In genomic region chr4:42999451-43000140, GRCm38 (mm10) we compare ENCODE assay signal across 9 mouse cellular contexts. TPM values are rescaled to one million over a fixed set of nuclear protein-coding genes. Genes with fewer than 3 reads are reported as not detected.
DNase-seq lines count a peak whose midpoint lies in the region; ATAC-seq and TF ChIP-seq lines count a peak whose summit lies in the region.
"Had no signal": no experiment of that assay in that cellular context is flagged by ENCODE, and none has a peak within 500 bp of the region (broad histone marks: within the 10 kb centered on the region; RNA-seq: fewer than 3 reads in every experiment).

No protein-coding gene starts in this region.

- H3K4me2 ChIP-seq in heart, embryonic 14.5 days (ENCODE audit: low read length) = peak overlapping the region; percentile 74
- peak overlapping the region; percentile 87 for H3K4me2 ChIP-seq in liver, embryonic 14.5 days (ENCODE audit: low read depth)
- H3K4me2 ChIP-seq in stomach, embryonic 15.5 days = peak overlapping the region; percentile 60

- peak overlapping the region; percentile 89 for H3K9ac ChIP-seq in heart, embryonic 14.5 days (ENCODE audit: low read length)
- peak overlapping the region; percentile 99 for H3K9ac ChIP-seq in liver, embryonic 14.5 days (replicated peaks)
- peak overlapping the region; percentile 97 for H3K9ac ChIP-seq in stomach, embryonic 15.5 days

- H3K27me3 ChIP-seq in heart, embryonic 14.5 days (ENCODE audit: control insufficient read depth, insufficient read depth, low read length) = no peaks in the 10 kb centered on the region
- H3K27me3 ChIP-seq in liver, embryonic 14.5 days (ENCODE audit: control insufficient read depth, insufficient read depth, low read length) = no peaks in the 10 kb centered on the region
- no peaks in the 10 kb centered on the region for H3K27me3 ChIP-seq in stomach, embryonic 15.5 days (replicated peaks)

- no peak for TF ChIP-seq EP300 in liver, embryonic 14.5 days (IDR thresholded peaks at IDR 0.05; ENCODE audit: low read depth)

- peak overlapping the region; percentile 90 for H3K27ac ChIP-seq in brown adipose tissue, adult 24 weeks (replicated peaks; ENCODE audit: low read depth, low read length)
- peak overlapping the region; percentile 97 for H3K27ac ChIP-seq in heart, embryonic 14.5 days (replicated peaks in 1 of 2; ENCODE audit: control insufficient read depth in 1 of 2, insufficient read depth in 1 of 2, low read depth in 2 of 2, low read length in 2 of 2)
- peak overlapping the region; percentile 97 for H3K27ac ChIP-seq in liver, embryonic 14.5 days
- H3K27ac ChIP-seq in stomach, embryonic 15.5 days = peak overlapping the region; percentile 99

- WGBS in heart, embryonic 14.5 days = under 1% methylated on average over 51 of the region's 51 CpGs
- under 1% methylated on average over 43 of the region's 51 CpGs for WGBS in liver, embryonic 14.5 days (ENCODE audit: insufficient replicate concordance)
- WGBS in stomach, embryonic 15.5 days = under 1% methylated on average over 51 of the region's 51 CpGs

- TF ChIP-seq CTCF in liver, embryonic 14.5 days (IDR thresholded peaks at IDR 0.05; ENCODE audit: low read depth) = peak; percentile 33

- peaks cover 25% of the 10 kb centered on the region for H3K36me3 ChIP-seq in heart, embryonic 14.5 days (ENCODE audit: control insufficient read depth, insufficient read depth, low read length)
- peaks cover 27% of the 10 kb centered on the region for H3K36me3 ChIP-seq in liver, embryonic 14.5 days (replicated peaks; ENCODE audit: control insufficient read depth, insufficient read depth, low read depth)
- H3K36me3 ChIP-seq in stomach, embryonic 15.5 days = peaks cover 6% of the 10 kb centered on the region; the same call in 1 of the 2 replicates

- peak overlapping the region; percentile 93 for H3K4me3 ChIP-seq in brown adipose tissue, adult 24 weeks (ENCODE audit: insufficient read depth, low read depth, low read length)
- peak overlapping the region; percentile 66 to 90 for H3K4me3 ChIP-seq in heart, embryonic 14.5 days (ENCODE audit: control insufficient read depth in 1 of 2, insufficient read depth in 1 of 2, low read depth in 1 of 2, low read length in 2 of 2)
- peak overlapping the region; percentile 93 to 100 for H3K4me3 ChIP-seq in liver, embryonic 14.5 days (ENCODE audit: insufficient read depth in 1 of 2, low read depth in 2 of 2, low read length in 2 of 2)
- H3K4me3 ChIP-seq in stomach, embryonic 15.5 days (replicated peaks) = peak overlapping the region; percentile 67

- H3K9me3 ChIP-seq in heart, embryonic 14.5 days (ENCODE audit: control insufficient read depth, low read length) = no peaks in the 10 kb centered on the region
- H3K9me3 ChIP-seq in liver, embryonic 14.5 days (ENCODE audit: control insufficient read depth, low read length) = no peaks in the 10 kb centered on the region
- no peaks in the 10 kb centered on the region for H3K9me3 ChIP-seq in stomach, embryonic 15.5 days

- H3K4me1 ChIP-seq in brown adipose tissue, adult 24 weeks (ENCODE audit: control insufficient read depth, insufficient read depth, insufficient read length, low read length) = peaks cover 10% of the 10 kb centered on the region
- peaks cover 4 to 19% of the 10 kb centered on the region in 2 experiments for H3K4me1 ChIP-seq in heart, embryonic 14.5 days (ENCODE audit: control insufficient read depth in 2 of 2, insufficient read depth in 2 of 2, low read length in 2 of 2)
- H3K4me1 ChIP-seq in liver, embryonic 14.5 days (replicated peaks; ENCODE audit: control insufficient read depth in 2 of 2, insufficient read depth in 2 of 2, low read length in 1 of 2) = peaks cover 14 to 22% of the 10 kb centered on the region in 2 experiments
- H3K4me1 ChIP-seq in stomach, embryonic 15.5 days = peaks cover 9% of the 10 kb centered on the region

- DNase-seq in fibroblast of lung, adult 2 months (ENCODE audit: low read depth) = peak; percentile 53
- DNase-seq in kidney, postnatal 14 days = peak; percentile 87
- peak; percentile 56 to 70 (median 61) for DNase-seq in liver, embryonic 14.5 days (ENCODE audit: low read depth in 3 of 3, low spot score in 3 of 3)
- DNase-seq in neural tube, embryonic 10.5 days (ENCODE audit: extremely low spot score, low spot score) = peak; percentile 88

- ATAC-seq in CD4-positive, CD25-positive, alpha-beta regulatory T cell, adult 4 months = peak; percentile 26
- ATAC-seq in heart, embryonic 14.5 days (ENCODE audit: insufficient number of reproducible peaks, insufficient read depth, low FRiP score, low read depth) = peak; percentile 84
- peak; percentile 68 for ATAC-seq in liver, embryonic 14.5 days (ENCODE audit: insufficient read depth)
- peak; percentile 70 for ATAC-seq in stomach, embryonic 15.5 days (ENCODE audit: insufficient read depth, low FRiP score, low read depth)

RNA-seq across cellular contexts. Expression of gene Vcp, which starts 0.7 kb away (rescaled TPM):
- polyA plus RNA-seq in CD4-positive, CD25-positive, alpha-beta regulatory T cell, adult 4 months (2017; shearing (Covaris generic)) = 100 to 1,000 TPM; 164 to 202 TPM
- 139 and 156 TPM in 2 replicates for polyA plus RNA-seq in brown adipose tissue, adult 24 weeks (2012; ENCODE audit: insufficient read depth, insufficient read length, missing spikeins)
- polyA plus RNA-seq in heart, embryonic 14.5 days (2014; fragmentation: Nextera tagmentation; extraction: Ambion mirVana) = 469 and 477 TPM in 2 replicates
- polyA plus RNA-seq in liver, embryonic 14.5 days (2012; rRNA removed) = 48.9 and 80.0 TPM in 2 replicates
- 176 and 191 TPM in 2 replicates for polyA plus RNA-seq in liver, embryonic 14.5 days (2014; fragmentation: Nextera tagmentation; extraction: Ambion mirVana)
- polyA plus RNA-seq in stomach, embryonic 15.5 days (2015; fragmentation: Nextera tagmentation; extraction: Ambion mirVana) = 430 and 514 TPM in 2 replicates

RNA-seq across cellular contexts. Expression of gene Fancg, which starts 10.7 kb away (rescaled TPM):
- 10 to 100 TPM; 23.3 to 38.7 TPM for polyA plus RNA-seq in CD4-positive, CD25-positive, alpha-beta regulatory T cell, adult 4 months (2017; shearing (Covaris generic))
- 2.5 and 6.4 TPM in 2 replicates for polyA plus RNA-seq in brown adipose tissue, adult 24 weeks (2012; ENCODE audit: insufficient read depth, insufficient read length, missing spikeins)
- 10.8 and 11.7 TPM in 2 replicates for polyA plus RNA-seq in heart, embryonic 14.5 days (2014; fragmentation: Nextera tagmentation; extraction: Ambion mirVana)
- 8.2 and 9.9 TPM in 2 replicates for polyA plus RNA-seq in liver, embryonic 14.5 days (2012; rRNA removed)
- polyA plus RNA-seq in liver, embryonic 14.5 days (2014; fragmentation: Nextera tagmentation; extraction: Ambion mirVana) = 8.3 and 10.0 TPM in 2 replicates
- polyA plus RNA-seq in stomach, embryonic 15.5 days (2015; fragmentation: Nextera tagmentation; extraction: Ambion mirVana) = 13.0 and 17.2 TPM in 2 replicates

RNA-seq across cellular contexts. Expression of gene Pigo, which starts 26.0 kb away (rescaled TPM):
- polyA plus RNA-seq in CD4-positive, CD25-positive, alpha-beta regulatory T cell, adult 4 months (2017; shearing (Covaris generic)) = 10 to 100 TPM; 12.1 to 34.1 TPM
- 11.1 and 12.4 TPM in 2 replicates for polyA plus RNA-seq in brown adipose tissue, adult 24 weeks (2012; ENCODE audit: insufficient read depth, insufficient read length, missing spikeins)
- polyA plus RNA-seq in heart, embryonic 14.5 days (2014; fragmentation: Nextera tagmentation; extraction: Ambion mirVana) = 12.0 and 13.0 TPM in 2 replicates
- polyA plus RNA-seq in liver, embryonic 14.5 days (2012; rRNA removed) = 9.2 and 10.4 TPM in 2 replicates
- 8.3 and 11.0 TPM in 2 replicates for polyA plus RNA-seq in liver, embryonic 14.5 days (2014; fragmentation: Nextera tagmentation; extraction: Ambion mirVana)
- 21.7 and 22.6 TPM in 2 replicates for polyA plus RNA-seq in stomach, embryonic 15.5 days (2015; fragmentation: Nextera tagmentation; extraction: Ambion mirVana)

RNA-seq across cellular contexts. Expression of gene 1700022I11Rik, which starts 30.2 kb away (rescaled TPM):
- under 1 TPM in 1 of 2 experiments, not detected in 1; 0.48 TPM for polyA plus RNA-seq in CD4-positive, CD25-positive, alpha-beta regulatory T cell, adult 4 months (2017; shearing (Covaris generic))
- not detected in 2 replicates for polyA plus RNA-seq in brown adipose tissue, adult 24 weeks (2012; ENCODE audit: insufficient read depth, insufficient read length, missing spikeins)
- polyA plus RNA-seq in heart, embryonic 14.5 days (2014; fragmentation: Nextera tagmentation; extraction: Ambion mirVana) = 0.57 and 0.70 TPM in 2 replicates
- polyA plus RNA-seq in liver, embryonic 14.5 days (2012; rRNA removed) = 0.07 TPM in 1 of 2 replicates, not detected in the other
- polyA plus RNA-seq in liver, embryonic 14.5 days (2014; fragmentation: Nextera tagmentation; extraction: Ambion mirVana) = 0.16 and 0.44 TPM in 2 replicates
- 0.43 and 1.7 TPM in 2 replicates for polyA plus RNA-seq in stomach, embryonic 15.5 days (2015; fragmentation: Nextera tagmentation; extraction: Ambion mirVana)
- polyA plus RNA-seq: gonadal fat pad, adult 2 months had no signal

RNA-seq across cellular contexts. Expression of gene Stoml2, which starts 31.9 kb away (rescaled TPM):
- 100 to 1,000 TPM; 137 to 170 TPM for polyA plus RNA-seq in CD4-positive, CD25-positive, alpha-beta regulatory T cell, adult 4 months (2017; shearing (Covaris generic))
- polyA plus RNA-seq in brown adipose tissue, adult 24 weeks (2012; ENCODE audit: insufficient read depth, insufficient read length, missing spikeins) = 158 and 191 TPM in 2 replicates
- 201 and 211 TPM in 2 replicates for polyA plus RNA-seq in heart, embryonic 14.5 days (2014; fragmentation: Nextera tagmentation; extraction: Ambion mirVana)
- 55.8 and 83.2 TPM in 2 replicates for polyA plus RNA-seq in liver, embryonic 14.5 days (2012; rRNA removed)
- polyA plus RNA-seq in liver, embryonic 14.5 days (2014; fragmentation: Nextera tagmentation; extraction: Ambion mirVana) = 200 and 229 TPM in 2 replicates
- 303 TPM in 2 replicates for polyA plus RNA-seq in stomach, embryonic 15.5 days (2015; fragmentation: Nextera tagmentation; extraction: Ambion mirVana)

Comparison
In these comparisons a context has a peak if more than half of its experiments do, and no peak if none do; other contexts are left out.
1. Peak in every context shown above with its lines: DNase-seq, ATAC-seq, H3K4me3 ChIP-seq and H3K27ac ChIP-seq.
2. ATAC-seq: peak in every context shown above with its lines; median percentile 84 in heart, embryonic 14.5 days; 70 in stomach, embryonic 15.5 days; 68 in liver, embryonic 14.5 days; 26 in CD4-positive, CD25-positive, alpha-beta regulatory T cell, adult 4 months.